23 mouse cellular contexts compared by ENCODE assay signal in the genomic region with DNA sequence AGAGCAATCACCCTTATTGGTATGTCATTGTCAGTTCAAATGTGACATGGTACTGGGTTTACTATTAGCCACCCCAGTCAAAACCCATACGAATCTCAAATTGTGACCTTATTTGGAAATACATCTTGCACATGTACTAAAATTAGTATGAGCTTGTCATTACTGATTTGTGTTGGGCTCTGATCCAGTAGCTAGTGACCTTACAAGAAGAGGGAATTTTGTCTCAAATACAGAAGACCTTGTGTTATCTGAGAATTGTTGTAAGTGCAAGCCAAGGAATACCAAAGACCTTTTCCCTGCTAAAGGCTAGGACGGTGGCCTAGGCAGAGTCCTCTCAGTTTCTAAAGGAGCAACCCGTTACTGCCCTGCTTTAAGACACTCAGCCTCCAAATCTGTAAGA.
DNase-seq lines count a peak whose midpoint lies in the region; ATAC-seq and TF ChIP-seq lines count a peak whose summit lies in the region.
"Had no signal": no experiment of that assay in that cellular context is flagged by ENCODE, and none has a peak within 500 bp of the region (broad histone marks: within the 10 kb centered on the region; RNA-seq: fewer than 3 reads in every experiment).

No protein-coding gene starts in this region.

- H3K9me3 ChIP-seq in heart, embryonic 13.5 days, result no peaks in the 10 kb centered on the region
- H3K9me3 ChIP-seq in heart, embryonic 10.5 days, result no peaks in the 10 kb centered on the region
- H3K9me3 ChIP-seq in liver, embryonic 11.5 days (ENCODE audit: control insufficient read depth, low read length), result no peaks in the 10 kb centered on the region
- H3K9me3 ChIP-seq: embryonic facial prominence, embryonic 15.5 days; forebrain, embryonic 15.5 days; limb, embryonic 12.5 days; liver, embryonic 13.5 days had no signal

- no peak overlapping the region for H3K4me3 ChIP-seq in heart, embryonic 13.5 days
- H3K4me3 ChIP-seq in heart, embryonic 10.5 days, result no peak overlapping the region
- H3K4me3 ChIP-seq in liver, adult 2 months (ENCODE audit: insufficient read depth, low read depth, low read length), result no peak overlapping the region
- H3K4me3 ChIP-seq in liver, embryonic 11.5 days (ENCODE audit: low read depth, low read length), result no peak overlapping the region
- H3K4me3 ChIP-seq: embryonic facial prominence, embryonic 15.5 days; forebrain, embryonic 15.5 days; limb, embryonic 12.5 days; liver, embryonic 13.5 days had no signal

- no peak overlapping the region for H3K4me2 ChIP-seq in heart, embryonic 13.5 days
- no peak overlapping the region for H3K4me2 ChIP-seq in liver, embryonic 11.5 days
- H3K4me2 ChIP-seq: embryonic facial prominence, embryonic 15.5 days; forebrain, embryonic 15.5 days; hindbrain, embryonic 14.5 days; limb, embryonic 12.5 days; liver, embryonic 13.5 days had no signal

- no peak overlapping the region for H3K9ac ChIP-seq in heart, embryonic 13.5 days
- no peak overlapping the region for H3K9ac ChIP-seq in liver, adult 2 months (ENCODE audit: low read depth, low read length)
- no peak overlapping the region for H3K9ac ChIP-seq in liver, embryonic 11.5 days (ENCODE audit: low read depth, low read length)
- H3K9ac ChIP-seq: embryonic facial prominence, embryonic 15.5 days; forebrain, embryonic 15.5 days; hindbrain, embryonic 14.5 days; limb, embryonic 12.5 days; liver, embryonic 13.5 days had no signal

- H3K27me3 ChIP-seq in heart, embryonic 13.5 days (replicated peaks), result no peaks in the 10 kb centered on the region
- no peaks in the 10 kb centered on the region for H3K27me3 ChIP-seq in heart, embryonic 10.5 days (ENCODE audit: insufficient read depth, poor library complexity, severe bottlenecking)
- no peaks in the 10 kb centered on the region for H3K27me3 ChIP-seq in liver, adult 2 months (ENCODE audit: control insufficient read depth, insufficient read depth, low read length)
- no peaks in the 10 kb centered on the region for H3K27me3 ChIP-seq in liver, embryonic 11.5 days (replicated peaks; ENCODE audit: control insufficient read depth, insufficient read depth, low read length)
- H3K27me3 ChIP-seq: embryonic facial prominence, embryonic 15.5 days; forebrain, embryonic 15.5 days; limb, embryonic 12.5 days; liver, embryonic 13.5 days had no signal

- WGBS in heart, embryonic 13.5 days, result 47% methylated on average over 3 of the region's 3 CpGs
- 73% methylated on average over 3 of the region's 3 CpGs for WGBS in heart, embryonic 10.5 days
- WGBS in liver, adult 2 months, result 79% methylated on average over 3 of the region's 3 CpGs
- WGBS in liver, embryonic 11.5 days, result 74% methylated on average over 3 of the region's 3 CpGs

- no peak for DNase-seq in cerebellum, postnatal 4 days (ENCODE audit: low spot score in 2 of 2)
- no peak for DNase-seq in heart, embryonic 10.5 days (ENCODE audit: low spot score)
- DNase-seq in liver, adult 2 months (ENCODE audit: extremely low read depth, low read depth, low spot score), result peak; percentile 3
- no peak for DNase-seq in liver, embryonic 11.5 days (ENCODE audit: low spot score)
- peak; percentile 62 for DNase-seq in Muller cell, postnatal 12 days (ENCODE audit: inconsistent ontology term)
- DNase-seq in embryo, embryonic 9.5 days (ENCODE audit: extremely low spot score), result no peak
- DNase-seq: cerebellum, postnatal 36 days; gastrocnemius, postnatal 14 days; kidney, adult 9 months; kidney, postnatal 36 days; liver, embryonic 13.5 days; lung, adult 2 months; right cerebral cortex, postnatal 14 days; thymus, adult 2 months; thymus, postnatal 4 days had no signal

- H3K27ac ChIP-seq in heart, embryonic 13.5 days (replicated peaks), result peak overlapping the region; percentile 34; the same call in 1 of the 2 replicates
- no peak overlapping the region for H3K27ac ChIP-seq in heart, embryonic 10.5 days
- H3K27ac ChIP-seq in liver, adult 2 months (replicated peaks; ENCODE audit: insufficient read depth, low read depth, low read length), result no peak overlapping the region
- H3K27ac ChIP-seq in liver, embryonic 11.5 days (ENCODE audit: low read depth, low read length), result no peak overlapping the region
- H3K27ac ChIP-seq: embryonic facial prominence, embryonic 15.5 days; forebrain, embryonic 15.5 days; hindbrain, embryonic 14.5 days; limb, embryonic 12.5 days; liver, embryonic 13.5 days; macrophage; stomach, postnatal 0 days had no signal

- 0 out of 2 replicates have a peak, but pooled peaks have one; percentile 27 for ATAC-seq in cerebellum, adult (ENCODE audit: insufficient number of reproducible peaks, low FRiP score, low TSS enrichment)
- no peak for ATAC-seq in heart, embryonic 13.5 days (ENCODE audit: extremely low read depth, insufficient number of reproducible peaks, low FRiP score, low TSS enrichment)
- ATAC-seq in liver, embryonic 11.5 days (replicated peaks; ENCODE audit: low FRiP score), result no peak
- ATAC-seq: forebrain, embryonic 15.5 days had no signal

- no peak for TF ChIP-seq POLR2A in liver, adult 2 months (IDR thresholded peaks at IDR 0.05; ENCODE audit: extremely low read depth, insufficient read depth, low read length)

- H3K79me2 ChIP-seq in liver, adult 2 months (ENCODE audit: control insufficient read depth, insufficient read depth, low read length), result no peaks in the 10 kb centered on the region

- TF ChIP-seq CTCF in liver, adult 2 months (IDR thresholded peaks at IDR 0.05; ENCODE audit: low read depth, low read length), result no peak

- H3K36me3 ChIP-seq in heart, embryonic 13.5 days, result no peaks in the 10 kb centered on the region
- no peaks in the 10 kb centered on the region for H3K36me3 ChIP-seq in heart, embryonic 10.5 days
- H3K36me3 ChIP-seq in liver, adult 2 months (ENCODE audit: control insufficient read depth, insufficient read depth, low read length), result no peaks in the 10 kb centered on the region
- H3K36me3 ChIP-seq in liver, embryonic 11.5 days (ENCODE audit: control insufficient read depth, insufficient read depth, low read length), result no peaks in the 10 kb centered on the region
- H3K36me3 ChIP-seq: embryonic facial prominence, embryonic 15.5 days; forebrain, embryonic 15.5 days; limb, embryonic 12.5 days; liver, embryonic 13.5 days had no signal

- H3K4me1 ChIP-seq in heart, embryonic 13.5 days, result peaks cover 7% of the 10 kb centered on the region; the same call in 1 of the 2 replicates
- no peaks in the 10 kb centered on the region for H3K4me1 ChIP-seq in heart, embryonic 10.5 days
- no peaks in the 10 kb centered on the region for H3K4me1 ChIP-seq in liver, adult 2 months (ENCODE audit: control insufficient read depth, insufficient read depth, low read length)
- H3K4me1 ChIP-seq in liver, embryonic 11.5 days (replicated peaks; ENCODE audit: control insufficient read depth, insufficient read depth, low read length), result no peaks in the 10 kb centered on the region
- H3K4me1 ChIP-seq: embryonic facial prominence, embryonic 15.5 days; liver, embryonic 13.5 days had no signal

Comparison
In these comparisons a context has a peak if more than half of its experiments do, and no peak if none do; other contexts are left out.
1. DNase-seq: peak in liver, adult 2 months (single experiment) and Muller cell, postnatal 12 days (single experiment); none in cerebellum, postnatal 4 days (0 of 2), heart, embryonic 10.5 days (single experiment), liver, embryonic 11.5 days (single experiment) and embryo, embryonic 9.5 days (single experiment).